Mouse (Mus musculus) midbrain, postnatal 0 days (tissue): ENCODE data around the gene Helt. TPM values are rescaled to one million over a fixed set of nuclear protein-coding genes. Genes with fewer than 3 reads are reported as not detected.
A peak's percentile ranks its signal among the peaks of the same experiment; 100 is the strongest.

Experiments used
- ATAC-seq: fragments of 200-750 bp; cut with Nextera tagmentation; 2 replicates; pipeline ENCODE4 v1.8.0; 2017; ENCODE audit warnings: moderate number of reproducible peaks, mild to moderate bottlenecking, moderate TSS enrichment, moderate library complexity; ENCODE audit not compliant: low FRiP score
- DNase-seq: peaks from one replicate; pipeline ENCODE4 v3.0.0-alpha.2; 2015; ENCODE audit warnings: low spot score
- H3K27ac ChIP-seq: fragments of 300-500 bp; sonication (generic); 2 replicates; pipeline ENCODE4 v1.5.1; 2014; ENCODE audit warnings: low read depth, mild to moderate bottlenecking, low read length, mixed read lengths
- H3K27me3 ChIP-seq: fragments of 300-500 bp; sonication (generic); 2 replicates; pipeline ENCODE4 v1.6.1; 2014; ENCODE audit warnings: low read length, control low read depth, mixed read lengths; ENCODE audit not compliant: insufficient read depth
- H3K36me3 ChIP-seq: fragments of 300-500 bp; sonication (generic); 2 replicates; pipeline ENCODE4 v1.6.1; 2014; ENCODE audit warnings: low read length, control low read depth, mixed read lengths; ENCODE audit not compliant: insufficient read depth
- H3K4me1 ChIP-seq: fragments of 300-500 bp; sonication (generic); 2 replicates; pipeline ENCODE4 v1.6.1; 2014; ENCODE audit warnings: mild to moderate bottlenecking, control low read depth, antibody characterized with exemption, low read length, mixed read lengths; ENCODE audit not compliant: insufficient read depth
- H3K4me2 ChIP-seq: fragments of 300-500 bp; sonication (generic); 2 replicates; pipeline ENCODE4 v1.6.1; 2014; ENCODE audit warnings: low read depth, mild to moderate bottlenecking, low read length, mixed read lengths; ENCODE audit not compliant: poor library complexity, severe bottlenecking
- H3K4me3 ChIP-seq: fragments of 300-500 bp; sonication (generic); 2 replicates; pipeline ENCODE4 v1.5.1; 2014; ENCODE audit warnings: low read depth, mild to moderate bottlenecking, low read length, moderate library complexity
- H3K9ac ChIP-seq: fragments of 300-500 bp; sonication (generic); replicated peaks from 2 replicates; pipeline ENCODE4 v1.6.1; 2014; ENCODE audit warnings: mild to moderate bottlenecking, low read length, moderate library complexity, mixed read lengths; ENCODE audit not compliant: poor library complexity, severe bottlenecking
- H3K9me3 ChIP-seq: fragments of 300-500 bp; sonication (generic); 2 replicates; pipeline ENCODE4 v1.6.1; 2016; ENCODE audit warnings: low read length, control low read depth
- CTCF ChIP-seq: IDR thresholded peaks from 2 replicates; pipeline ENCODE4 v1.5.1; 2016; ENCODE audit warnings: antibody characterized with exemption, mild to moderate bottlenecking
- WGBS: fragments of 180-500 bp; shearing (Covaris S2); extraction: QIAGEN DNeasy Blood & Tissue Kit; methylation state at CpG from one replicate; pipeline ENCODE4 v1.1.7; 2014; 5-methylcytosine and 5-hydroxymethylcytosine counted together
- polyA plus RNA-seq: library from polyadenylated mRNA; unstranded; fragments of >200 nt; fragmentation: Nextera tagmentation; extraction: Ambion mirVana; gene quantifications from 2 replicates; pipeline ENCODE4 v1.2.1, GENCODE M21; 2015
- total RNA-seq: library from RNA; depleted of rRNA; stranded (reverse); fragments of >200 nt; gene quantifications from 2 replicates; pipeline ENCODE4 v1.2.3, GENCODE M21; 2014

The Helt gene
- total and polyA plus RNA-seq, 2 experiments from 2014 or later: 0.26 to 0.27 TPM

GRCm38 (mm10) chr8:46332389-46333061 lies 38.1 kb upstream of the Helt start:
- no peaks in the 10 kb centered on the region for H3K36me3 ChIP-seq
- 85% methylated on average over 7 of the region's 7 CpGs for WGBS
- no peak overlapping the region for H3K9ac ChIP-seq
- DNase-seq (no peak), ATAC-seq (no peak)
- H3K27ac ChIP-seq: no peak overlapping the region
- no peaks in the 10 kb centered on the region for H3K9me3 ChIP-seq
- no peak for TF ChIP-seq CTCF
- H3K4me1 ChIP-seq: no peaks in the 10 kb centered on the region
- no peak overlapping the region for H3K4me3 ChIP-seq
- H3K4me2 ChIP-seq: no peak overlapping the region
- H3K27me3 ChIP-seq: no peaks in the 10 kb centered on the region

- 69% methylated on average over 5 of the region's 5 CpGs for WGBS
- Histone ChIP-seq H3K36me3 (no peaks in the 10 kb centered on the region), H3K4me1 (no peaks in the 10 kb centered on the region), H3K27ac (no peak overlapping the region), H3K9me3 (no peaks in the 10 kb centered on the region), H3K4me2 (no peak overlapping the region), H3K9ac (no peak overlapping the region), H3K27me3 (no peaks in the 10 kb centered on the region), H3K4me3 (no peak overlapping the region)
- DNase-seq (no peak), ATAC-seq (no peak)
- no peak for TF ChIP-seq CTCF
Measured at GRCm38 (mm10) chr8:46331801-46332200, 37.3 kb upstream of the Helt start.

- Histone ChIP-seq H3K27me3 (no peaks in the 10 kb centered on the region), H3K27ac (no peak overlapping the region), H3K36me3 (no peaks in the 10 kb centered on the region), H3K9me3 (no peaks in the 10 kb centered on the region), H3K4me3 (no peak overlapping the region), H3K4me1 (no peaks in the 10 kb centered on the region), H3K4me2 (no peak overlapping the region), H3K9ac (no peak overlapping the region)
- TF ChIP-seq CTCF: no peak
- ATAC-seq (no peak), DNase-seq (peak; percentile 46)
- 83% methylated on average over 4 of the region's 4 CpGs for WGBS
Measured at GRCm38 (mm10) chr8:46329396-46329795, 34.9 kb upstream of the Helt start.

GRCm38 (mm10) chr8:46327284-46327683 lies 32.8 kb upstream of the Helt start:
- no peak overlapping the region for H3K4me3 ChIP-seq
- no peaks in the 10 kb centered on the region for H3K9me3 ChIP-seq
- 85% methylated on average over 7 of the region's 7 CpGs for WGBS
- H3K27me3 ChIP-seq: no peaks in the 10 kb centered on the region
- H3K4me1 ChIP-seq: no peaks in the 10 kb centered on the region
- H3K27ac ChIP-seq: no peak overlapping the region
- no peak overlapping the region for H3K9ac ChIP-seq
- ATAC-seq (no peak), DNase-seq (no peak)
- no peak for TF ChIP-seq CTCF
- H3K36me3 ChIP-seq: no peaks in the 10 kb centered on the region
- H3K4me2 ChIP-seq: no peak overlapping the region

- Histone ChIP-seq H3K4me3 (no peak overlapping the region), H3K9ac (no peak overlapping the region), H3K27me3 (no peaks in the 10 kb centered on the region), H3K36me3 (no peaks in the 10 kb centered on the region), H3K4me2 (no peak overlapping the region), H3K27ac (no peak overlapping the region), H3K9me3 (no peaks in the 10 kb centered on the region), H3K4me1 (no peaks in the 10 kb centered on the region)
- DNase-seq (no peak), ATAC-seq (no peak)
- no peak for TF ChIP-seq CTCF
- 61% methylated on average over 5 of the region's 5 CpGs for WGBS
Measured at GRCm38 (mm10) chr8:46326715-46327114, 32.2 kb upstream of the Helt start.

- H3K9ac ChIP-seq: no peak overlapping the region
- no peaks in the 10 kb centered on the region for H3K27me3 ChIP-seq
- 81% methylated on average over 5 of the region's 5 CpGs for WGBS
- no peaks in the 10 kb centered on the region for H3K36me3 ChIP-seq
- TF ChIP-seq CTCF: no peak
- H3K4me1 ChIP-seq: no peaks in the 10 kb centered on the region
- H3K27ac ChIP-seq: no peak overlapping the region
- ATAC-seq (no peak), DNase-seq (no peak)
- H3K4me3 ChIP-seq: no peak overlapping the region
- H3K9me3 ChIP-seq: no peaks in the 10 kb centered on the region
- H3K4me2 ChIP-seq: no peak overlapping the region
Measured at GRCm38 (mm10) chr8:46324676-46325075, 30.2 kb upstream of the Helt start.
